Mouse (Mus musculus): ENCODE data around the gene Cd244a.

GRCm38 (mm10) chr1:171584584-171584983 lies 25.6 kb downstream of the Cd244a start:
- TF ChIP-seq CTCF (IDR thresholded peaks at IDR 0.05; ENCODE audit: insufficient read depth, low read depth, low read length), result no peak
- TF ChIP-seq POLR2A (IDR thresholded peaks at IDR 0.05; ENCODE audit: insufficient read depth, low read depth, low read length), result no peak

All from olfactory bulb, adult 2 months (tissue).